Mouse (Mus musculus): ENCODE data around the gene Rgl2.
"Not testable (repeated sequence)": the region's sequence is repeated elsewhere in the genome, so short reads cannot be mapped to it uniquely, and the experiment has no call there.

- TF ChIP-seq POLR2A (IDR thresholded peaks at IDR 0.05; ENCODE audit: insufficient read depth, low read length); EP300 (IDR thresholded peaks at IDR 0.05; ENCODE audit: insufficient read depth, low read depth, low read length): not testable (repeated sequence)
Observed at GRCm38 (mm10) chr17:33898193-33898592, 31.1 kb upstream of the Rgl2 start.

Measured in ES-Bruce4 (cell line).